Mouse (Mus musculus) embryonic facial prominence, embryonic 11.5 days (tissue): ENCODE measurements around the gene 2010111I01Rik. TPM values are rescaled to one million over a fixed set of nuclear protein-coding genes. Genes with fewer than 3 reads are reported as not detected.

ENCODE experiments used
- ATAC-seq: fragments of 200-750 bp; cut with Nextera tagmentation; replicated peaks from 2 replicates; pipeline ENCODE4 v1.8.0; 2017; ENCODE audit warnings: low read depth; ENCODE audit not compliant: insufficient number of reproducible peaks, low FRiP score, low TSS enrichment
- DNase-seq: peaks from one replicate; pipeline ENCODE4 v3.0.0-alpha.2; 2015; ENCODE audit warnings: low spot score
- H3K27ac ChIP-seq: fragments of 300-500 bp; sonication (generic); replicated peaks from 2 replicates; pipeline ENCODE4 v1.5.1; 2014; ENCODE audit warnings: mild to moderate bottlenecking, low read depth, low read length, control low read depth
- H3K27me3 ChIP-seq: fragments of 300-500 bp; sonication (generic); 2 replicates; pipeline ENCODE4 v1.6.1; 2014; ENCODE audit warnings: mild to moderate bottlenecking, low read length, moderate library complexity, mixed read lengths; ENCODE audit not compliant: control insufficient read depth, insufficient read depth
- H3K36me3 ChIP-seq: fragments of 300-500 bp; sonication (generic); replicated peaks from 2 replicates; pipeline ENCODE4 v1.6.1; 2014; ENCODE audit warnings: low read depth, mild to moderate bottlenecking, low read length, moderate library complexity, mixed read lengths; ENCODE audit not compliant: control insufficient read depth, insufficient read depth
- H3K4me1 ChIP-seq: fragments of 300-500 bp; sonication (generic); 2 replicates; pipeline ENCODE4 v1.6.1; 2014; ENCODE audit warnings: low read length, mixed read lengths; ENCODE audit not compliant: control insufficient read depth, insufficient read depth
- H3K4me2 ChIP-seq: fragments of 300-500 bp; sonication (generic); 2 replicates; pipeline ENCODE4 v1.6.1; 2014; ENCODE audit warnings: low read depth, mild to moderate bottlenecking, control low read depth, low read length, moderate library complexity
- H3K4me3 ChIP-seq: fragments of 300-500 bp; sonication (generic); 2 replicates; pipeline ENCODE4 v1.5.1; 2014; ENCODE audit warnings: low read depth, low read length, control low read depth
- H3K9ac ChIP-seq: fragments of 300-500 bp; sonication (generic); replicated peaks from 2 replicates; pipeline ENCODE4 v1.6.1; 2014; ENCODE audit warnings: mild to moderate bottlenecking, control low read depth, low read length
- H3K9me3 ChIP-seq: fragments of 300-500 bp; sonication (generic); replicated peaks from 2 replicates; pipeline ENCODE4 v1.6.1; 2016; ENCODE audit warnings: mild to moderate bottlenecking, low read length, inconsistent platforms, mixed read lengths; ENCODE audit not compliant: control insufficient read depth
- whole genome bisulfite sequencing: fragments of 180-500 bp; shearing (Covaris S2); extraction: QIAGEN DNeasy Blood & Tissue Kit; methylation state at CpG from one replicate; pipeline ENCODE4 v1.1.7; 2014; 5-methylcytosine and 5-hydroxymethylcytosine counted together
- polyA plus RNA-seq: library from polyadenylated mRNA; unstranded; fragments of >200 nt; fragmentation: Nextera tagmentation; extraction: Ambion mirVana; gene quantifications from 2 replicates; pipeline ENCODE4 v1.2.1, GENCODE M21; 2014

2010111I01Rik gene
- polyA plus RNA-seq, 1 experiment from 2014 or later = 125 TPM

GRCm38 (mm10) chr13:63298931-63299330 lies 334.2 kb downstream of the 2010111I01Rik start:
- Histone ChIP-seq H3K36me3 (peaks cover 17% of the 10 kb centered on the region), H3K4me1 (0 out of 2 replicates have a peak, but pooled peaks cover 6% of the 10 kb centered on the region), H3K4me2 (no peak overlapping the region), H3K4me3 (no peak overlapping the region), H3K9ac (no peak overlapping the region), H3K27ac (no peak overlapping the region), H3K9me3 (no peaks in the 10 kb centered on the region), H3K27me3 (no peaks in the 10 kb centered on the region)
- 84% methylated on average over 5 of the region's 5 CpGs for WGBS
- DNase-seq = no peak
- no peak for ATAC-seq

- no peak for ATAC-seq
- no peak for DNase-seq
- H3K27ac ChIP-seq = no peak overlapping the region
Measured at GRCm38 (mm10) chr13:63300929-63301328, 336.2 kb downstream of the 2010111I01Rik start.

GRCm38 (mm10) chr13:63301764-63302209 lies 337.1 kb downstream of the 2010111I01Rik start:
- H3K27ac ChIP-seq = no peak overlapping the region
- no peaks in the 10 kb centered on the region for H3K27me3 ChIP-seq
- no peak overlapping the region for H3K9ac ChIP-seq
- DNase-seq = no peak
- no peak overlapping the region for H3K4me3 ChIP-seq
- no peaks in the 10 kb centered on the region for H3K9me3 ChIP-seq
- ATAC-seq = no peak
- H3K4me2 ChIP-seq = no peak overlapping the region
- H3K4me1 ChIP-seq = no peaks in the 10 kb centered on the region
- peaks cover 19% of the 10 kb centered on the region for H3K36me3 ChIP-seq
- WGBS = 45% methylated on average over 3 of the region's 3 CpGs

More at GRCm38 (mm10) chr13:63300929-63301328, 336.2 kb downstream of the 2010111I01Rik start:
- no peak overlapping the region for H3K9ac ChIP-seq
- no peaks in the 10 kb centered on the region for H3K9me3 ChIP-seq
- no peak overlapping the region for H3K4me3 ChIP-seq
- H3K4me1 ChIP-seq = no peaks in the 10 kb centered on the region
- no peaks in the 10 kb centered on the region for H3K27me3 ChIP-seq
- H3K36me3 ChIP-seq = peaks cover 19% of the 10 kb centered on the region
- H3K4me2 ChIP-seq = no peak overlapping the region
- WGBS = 82% methylated on average over 7 of the region's 7 CpGs

- no peaks in the 10 kb centered on the region for H3K4me1 ChIP-seq
- H3K36me3 ChIP-seq = peaks cover 19% of the 10 kb centered on the region
- H3K9me3 ChIP-seq = no peaks in the 10 kb centered on the region
- H3K27ac ChIP-seq = no peak overlapping the region
- no peaks in the 10 kb centered on the region for H3K27me3 ChIP-seq
- no peak overlapping the region for H3K9ac ChIP-seq
- DNase-seq = no peak
- no peak overlapping the region for H3K4me3 ChIP-seq
- no peak for ATAC-seq
- 93% methylated on average over 5 of the region's 5 CpGs for WGBS
- H3K4me2 ChIP-seq = no peak overlapping the region
Measured at GRCm38 (mm10) chr13:63302381-63302780, 337.7 kb downstream of the 2010111I01Rik start.

GRCm38 (mm10) chr13:63304124-63304792 lies 339.6 kb downstream of the 2010111I01Rik start:
- no peak overlapping the region for H3K4me2 ChIP-seq
- ATAC-seq = no peak
- H3K4me1 ChIP-seq = no peaks in the 10 kb centered on the region
- 75% methylated on average over 6 of the region's 6 CpGs for WGBS
- H3K4me3 ChIP-seq = no peak overlapping the region
- no peak overlapping the region for H3K27ac ChIP-seq
- peaks cover 16% of the 10 kb centered on the region for H3K36me3 ChIP-seq
- DNase-seq = no peak
- H3K27me3 ChIP-seq = no peaks in the 10 kb centered on the region
- H3K9ac ChIP-seq = no peak overlapping the region
- no peaks in the 10 kb centered on the region for H3K9me3 ChIP-seq

- H3K4me3 ChIP-seq = no peak overlapping the region
- no peak overlapping the region; the same call in 1 of the 2 replicates for H3K27ac ChIP-seq
- peaks cover 16% of the 10 kb centered on the region for H3K36me3 ChIP-seq
- H3K27me3 ChIP-seq = no peaks in the 10 kb centered on the region
- no peaks in the 10 kb centered on the region for H3K9me3 ChIP-seq
- DNase-seq (no peak), ATAC-seq (no peak)
- H3K4me1 ChIP-seq = no peaks in the 10 kb centered on the region
- H3K9ac ChIP-seq = no peak overlapping the region
- 54% methylated on average over 3 of the region's 3 CpGs for WGBS
- no peak overlapping the region for H3K4me2 ChIP-seq
Measured at GRCm38 (mm10) chr13:63304799-63305159, 340.1 kb downstream of the 2010111I01Rik start.

GRCm38 (mm10) chr13:63305160-63306011 lies 340.7 kb downstream of the 2010111I01Rik start:
- Histone ChIP-seq H3K4me3 (no peak overlapping the region), H3K27ac (no peak overlapping the region; the same call in 1 of the 2 replicates), H3K36me3 (peaks cover 16% of the 10 kb centered on the region), H3K4me2 (no peak overlapping the region), H3K9ac (no peak overlapping the region), H3K9me3 (no peaks in the 10 kb centered on the region), H3K27me3 (no peaks in the 10 kb centered on the region), H3K4me1 (no peaks in the 10 kb centered on the region)
- DNase-seq = no peak
- no peak for ATAC-seq
- WGBS = 73% methylated on average over 16 of the region's 16 CpGs

GRCm38 (mm10) chr13:63306768-63307167 lies 342.1 kb downstream of the 2010111I01Rik start:
- H3K9ac ChIP-seq = no peak overlapping the region
- H3K4me1 ChIP-seq = no peaks in the 10 kb centered on the region
- H3K27ac ChIP-seq = no peak overlapping the region
- 81% methylated on average over 5 of the region's 5 CpGs for WGBS
- H3K36me3 ChIP-seq = peaks cover 2% of the 10 kb centered on the region; the same call in 1 of the 2 replicates
- no peaks in the 10 kb centered on the region for H3K9me3 ChIP-seq
- DNase-seq = no peak
- no peak for ATAC-seq
- H3K4me3 ChIP-seq = no peak overlapping the region
- no peak overlapping the region for H3K4me2 ChIP-seq
- no peaks in the 10 kb centered on the region for H3K27me3 ChIP-seq
